Mouse (Mus musculus) T-cell, adult 2 months (primary cell): ENCODE measurements around the gene Htra1.

ENCODE experiments used
- DNase-seq: peaks from one replicate; pipeline ENCODE4 v3.0.0; 2022; ENCODE audit warnings: low spot score

Htra1 gene

DNA sequence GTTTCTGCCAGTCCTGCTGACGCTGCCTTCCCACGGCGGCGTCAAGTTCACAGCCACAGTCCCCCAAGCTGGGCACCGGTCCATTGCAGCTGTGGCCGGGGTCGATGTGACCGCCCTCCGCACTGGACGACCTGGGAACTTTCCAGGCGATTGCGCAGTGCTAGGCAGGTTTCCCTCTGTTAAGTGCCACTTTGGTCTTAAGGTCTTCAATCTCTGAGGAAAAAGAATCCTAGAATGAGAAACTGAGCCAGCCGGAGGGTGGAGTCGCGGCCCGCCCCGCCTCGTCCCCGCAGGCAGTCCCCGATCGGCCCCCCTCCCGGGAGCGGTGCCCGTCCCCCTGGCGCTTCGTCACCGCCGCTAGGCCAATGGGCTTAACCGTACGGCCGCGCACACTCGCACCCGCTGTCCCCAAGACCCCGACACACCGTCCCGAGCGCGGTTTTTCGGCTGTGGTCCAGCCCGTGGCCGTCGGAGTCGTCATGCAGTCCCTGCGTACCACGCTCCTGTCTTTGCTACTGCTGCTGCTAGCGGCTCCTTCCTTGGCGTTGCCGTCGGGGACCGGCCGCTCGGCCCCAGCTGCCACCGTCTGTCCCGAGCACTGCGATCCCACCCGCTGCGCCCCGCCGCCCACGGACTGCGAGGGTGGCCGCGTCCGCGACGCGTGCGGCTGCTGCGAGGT, at the start of gene Htra1:
Gene Htra1 (plus strand): TSS at position 319 of the 679 bp plus-strand sequence.
- no peak for DNase-seq

DNA sequence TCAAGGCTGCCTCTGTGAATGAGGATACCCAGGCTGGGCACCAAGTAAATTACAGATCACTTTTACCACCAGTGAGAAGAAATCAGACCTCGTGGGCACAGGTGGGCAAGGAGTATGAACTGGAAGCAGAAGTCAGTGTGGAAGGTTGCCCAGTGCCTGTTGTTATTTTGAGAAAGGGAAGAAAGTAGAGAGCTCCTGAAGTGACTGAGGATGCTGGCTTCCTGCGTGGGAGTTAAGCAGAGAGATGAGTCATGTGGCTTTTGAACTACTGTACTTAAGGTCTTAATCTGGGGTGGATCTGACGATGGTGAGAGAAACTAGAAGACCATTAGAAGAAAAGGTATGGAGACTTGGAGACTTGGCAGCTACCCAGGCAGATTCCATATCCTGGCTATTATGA, 49.7 kb upstream of the Htra1 start:
- peak; percentile 38 for DNase-seq

DNA sequence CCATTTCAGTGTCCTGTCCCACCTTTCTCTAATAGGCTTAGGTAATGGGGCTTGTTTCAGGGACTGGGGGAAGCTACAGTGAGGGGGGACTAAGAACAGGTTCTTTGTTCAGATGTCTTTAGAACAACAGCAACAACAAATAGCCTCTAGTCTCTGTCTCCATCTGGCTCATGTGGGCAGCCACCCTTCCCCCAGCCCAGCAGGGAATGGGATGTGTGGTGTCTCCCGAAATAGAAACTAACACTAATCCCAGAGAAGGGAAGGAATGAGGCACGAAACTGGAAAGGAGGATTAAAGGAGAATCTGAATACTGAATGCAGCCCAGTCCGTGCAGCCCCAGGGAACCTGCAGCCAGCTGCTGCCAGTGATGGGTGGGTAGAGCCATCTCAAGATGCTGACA, 48.0 kb upstream of the Htra1 start:
- no peak for DNase-seq

DNA sequence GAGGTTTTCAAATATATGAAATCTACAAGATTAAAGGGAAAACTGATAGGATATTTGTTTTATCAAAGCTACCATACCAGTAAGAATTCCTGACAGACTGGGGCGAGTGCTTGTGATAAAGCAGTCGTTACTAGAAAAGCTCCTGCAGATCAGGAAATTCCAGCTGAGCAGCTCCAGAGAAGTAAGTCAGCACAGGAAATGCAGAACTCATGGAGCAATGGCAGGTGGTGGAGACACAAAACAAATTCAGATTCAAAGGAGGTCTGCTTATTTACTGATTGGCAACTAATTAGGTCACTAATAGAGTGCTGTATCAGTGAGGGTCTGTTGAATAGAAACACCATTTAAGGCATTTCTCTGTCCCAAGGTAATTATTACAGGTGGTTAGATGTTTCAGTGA, 45.0 kb upstream of the Htra1 start:
- no peak for DNase-seq

DNA sequence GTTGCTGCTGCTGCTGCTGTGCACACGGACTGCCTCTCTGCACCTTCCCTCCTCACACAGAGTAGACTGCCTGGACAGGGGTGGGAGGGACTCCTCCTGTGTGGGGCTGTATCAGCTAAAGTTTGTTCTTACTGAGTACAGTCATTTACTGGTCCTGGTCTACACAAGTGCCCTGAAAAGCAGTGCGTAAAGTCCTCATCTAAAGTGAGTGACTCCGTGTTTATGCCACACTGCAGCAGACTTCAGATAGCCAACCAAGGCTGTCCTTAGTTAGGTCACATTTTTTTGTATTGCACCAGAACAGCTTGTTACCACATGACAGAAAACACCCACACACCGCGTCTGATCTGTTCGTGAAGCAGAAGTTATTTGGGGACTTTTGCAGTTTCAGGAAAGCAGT, 42.9 kb upstream of the Htra1 start:
- DNase-seq, result peak; percentile 76

DNA sequence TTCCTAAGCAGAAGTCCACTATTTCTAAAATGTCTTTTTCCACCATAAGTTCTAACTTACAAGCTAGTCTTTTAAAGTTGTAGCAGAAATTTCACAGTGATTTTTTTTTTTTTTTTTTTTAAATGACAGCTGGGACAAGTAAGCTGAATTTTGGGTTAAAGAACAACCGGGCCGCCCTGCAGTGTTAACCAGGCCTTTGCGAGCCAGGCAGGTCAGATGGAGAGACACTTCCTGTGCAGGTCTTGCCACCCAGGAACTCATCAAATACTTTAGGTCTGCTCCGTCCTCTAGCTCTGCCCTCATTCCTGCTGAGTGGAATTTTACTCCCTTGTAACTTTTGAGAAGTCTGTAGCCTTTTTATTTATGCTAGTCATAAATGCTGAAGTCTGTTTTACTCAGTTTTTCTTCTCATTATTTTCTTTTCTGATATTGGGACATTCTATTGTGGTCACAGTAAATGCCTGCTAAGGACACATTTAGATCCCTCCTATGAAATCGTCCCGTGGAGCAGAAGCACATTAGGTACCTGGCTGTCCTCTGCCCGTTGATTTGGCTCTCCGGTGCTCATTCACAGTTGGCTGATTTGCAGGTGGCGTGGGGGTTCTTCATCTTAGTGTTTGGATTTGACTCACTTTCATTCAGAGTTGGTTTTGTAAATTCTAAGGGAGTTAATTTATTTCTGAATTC, 40.8 kb upstream of the Htra1 start:
- no peak for DNase-seq

DNA sequence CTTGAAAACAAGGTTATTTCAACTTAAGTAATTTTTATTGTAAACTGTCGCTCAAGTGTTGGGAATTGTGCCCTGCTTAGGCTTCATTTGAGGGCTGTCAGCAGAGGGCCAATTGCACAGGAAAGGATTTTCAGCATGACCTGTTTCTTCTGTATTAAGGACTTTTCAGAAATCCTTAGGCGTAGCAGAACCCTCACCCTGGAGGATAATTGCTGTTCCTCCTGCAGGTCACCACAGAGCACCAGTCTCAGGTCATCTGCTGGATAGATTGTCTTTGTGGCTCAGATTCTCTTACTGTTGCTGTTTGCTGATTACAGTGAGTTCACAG, 40.3 kb upstream of the Htra1 start:
- DNase-seq, result no peak

DNA sequence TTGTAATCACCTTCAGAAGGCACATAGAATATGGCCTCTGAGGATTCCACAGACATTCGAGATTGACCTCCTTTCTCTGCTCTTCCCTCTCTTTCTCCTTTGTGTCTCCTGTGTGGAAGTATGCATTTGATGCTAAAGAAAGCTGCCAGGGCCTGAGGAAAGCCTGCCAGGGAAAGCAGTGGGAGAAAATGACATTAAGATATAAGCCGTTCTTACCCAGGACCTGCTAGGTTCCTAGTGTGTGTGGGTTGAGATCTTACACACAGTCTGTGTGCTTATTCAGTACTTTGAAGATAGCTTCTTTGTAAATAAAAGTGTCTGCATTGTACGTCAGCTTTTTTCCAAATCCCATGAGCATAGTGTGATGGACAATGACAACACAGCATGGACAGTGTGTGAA, 39.8 kb upstream of the Htra1 start:
- no peak for DNase-seq

DNA sequence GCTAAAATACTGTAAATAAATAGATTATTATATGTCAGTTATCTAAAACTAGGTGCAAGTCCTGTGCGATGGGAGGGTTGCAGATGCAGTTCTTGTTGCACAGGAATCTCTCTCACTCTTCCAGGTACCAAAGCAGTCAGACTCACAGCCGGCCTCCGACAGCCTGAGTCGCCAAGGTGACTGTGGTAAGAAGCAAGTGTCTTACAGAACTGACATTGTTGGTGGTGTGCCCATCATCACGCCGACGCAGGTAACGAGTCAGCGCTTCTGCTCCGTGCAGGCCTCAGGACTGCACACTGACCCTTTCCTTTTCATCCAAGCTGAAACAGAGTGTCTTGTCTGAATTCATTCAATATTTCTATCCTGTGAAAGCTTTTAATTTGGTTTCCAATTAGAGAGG, 38.7 kb upstream of the Htra1 start:
- DNase-seq, result no peak

DNA sequence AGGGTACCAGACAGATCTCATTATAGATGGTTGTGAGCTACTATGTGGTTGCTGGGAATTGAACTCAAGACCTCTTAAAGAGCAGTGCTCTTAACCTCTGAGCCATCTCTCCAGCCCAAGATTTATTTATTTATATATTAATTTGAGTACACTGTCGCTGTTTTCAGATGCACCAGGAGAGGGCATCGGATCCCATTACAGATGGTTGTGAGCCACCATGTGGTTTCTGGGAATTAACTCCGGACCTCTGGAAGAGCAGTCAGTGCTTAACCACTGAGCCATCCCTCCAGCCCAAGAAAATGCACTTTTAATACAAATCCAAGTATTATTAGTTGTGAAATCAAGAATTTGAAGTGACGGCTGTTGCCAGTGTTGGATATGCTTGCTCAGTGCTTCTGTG, 37.5 kb upstream of the Htra1 start:
- DNase-seq, result no peak

DNA sequence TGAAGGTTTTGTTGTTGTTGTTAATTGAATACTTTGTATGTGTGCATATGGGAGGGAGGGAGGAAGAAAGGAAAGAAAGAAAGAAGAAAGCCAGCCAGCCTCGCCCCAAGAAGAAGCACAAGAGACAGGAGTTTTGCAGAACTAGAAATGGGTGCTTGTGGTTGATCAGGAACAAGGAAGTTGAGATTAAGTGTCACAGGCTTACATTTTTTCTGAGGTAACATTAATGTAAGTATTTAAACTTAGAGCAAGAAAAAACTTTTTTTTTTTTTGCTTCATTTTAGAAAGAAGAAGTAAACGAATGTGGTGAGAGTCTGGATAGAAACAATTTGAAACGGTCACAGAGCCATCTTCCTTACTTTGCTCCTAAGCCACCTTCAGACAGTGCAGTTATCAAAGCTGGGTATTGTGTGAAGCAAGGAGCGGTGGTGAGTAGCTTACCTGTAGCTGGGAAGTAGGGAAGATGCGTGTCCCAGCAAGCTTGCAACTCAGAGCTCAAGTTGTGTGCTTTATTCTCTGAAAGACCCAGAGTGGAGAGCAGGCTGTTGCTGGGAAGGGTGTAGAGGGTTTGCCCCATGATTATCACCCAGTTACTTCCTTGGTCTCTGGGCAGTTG, 35.6 kb upstream of the Htra1 start:
- DNase-seq, result no peak

DNA sequence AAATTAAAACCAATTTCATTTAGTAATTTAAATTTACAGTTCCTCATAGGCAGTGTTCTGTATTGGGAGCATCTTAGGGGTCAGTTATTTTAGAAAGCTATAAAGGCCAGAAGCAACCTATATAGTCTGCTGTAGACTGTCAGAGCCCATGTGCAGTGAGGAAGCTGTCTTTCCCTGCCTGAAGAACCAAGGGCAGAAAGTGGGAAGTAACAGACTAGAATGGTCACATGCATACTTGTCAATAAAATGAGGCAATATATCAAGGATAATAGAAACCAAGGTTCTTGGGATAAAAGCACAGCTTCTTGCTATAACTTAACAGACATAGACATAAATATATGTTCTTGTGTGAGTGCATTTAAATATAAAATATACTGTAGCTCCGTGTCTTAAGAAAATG, 33.0 kb upstream of the Htra1 start:
- DNase-seq, result no peak

DNA sequence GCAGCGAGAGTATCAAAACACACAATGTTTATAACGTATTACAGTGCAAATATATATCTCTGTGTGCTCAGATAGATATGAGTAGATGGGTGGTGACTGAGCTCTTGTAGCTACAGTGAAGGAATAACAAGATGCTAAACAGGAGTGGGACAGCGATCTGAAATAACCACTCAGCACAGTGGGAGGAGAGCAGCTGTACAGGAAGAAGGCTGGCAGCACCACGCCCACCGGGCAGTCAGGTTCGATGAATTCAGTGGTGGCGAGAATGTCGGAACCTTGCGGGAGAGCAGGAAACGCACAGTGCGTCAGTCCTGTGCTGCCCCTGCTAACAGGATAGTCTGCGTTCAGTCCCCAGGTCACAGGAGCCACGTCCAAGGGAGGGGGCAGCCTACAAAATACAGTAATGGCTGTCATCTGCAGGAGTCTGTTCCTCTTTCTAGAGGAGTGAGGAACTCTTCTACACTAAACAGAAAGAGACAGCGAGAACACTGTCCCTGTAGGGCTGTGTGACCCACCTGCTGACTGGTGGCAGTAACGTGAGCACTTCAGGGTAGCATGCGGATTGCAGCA, 32.3 kb upstream of the Htra1 start:
- peak; percentile 46 for DNase-seq

DNA sequence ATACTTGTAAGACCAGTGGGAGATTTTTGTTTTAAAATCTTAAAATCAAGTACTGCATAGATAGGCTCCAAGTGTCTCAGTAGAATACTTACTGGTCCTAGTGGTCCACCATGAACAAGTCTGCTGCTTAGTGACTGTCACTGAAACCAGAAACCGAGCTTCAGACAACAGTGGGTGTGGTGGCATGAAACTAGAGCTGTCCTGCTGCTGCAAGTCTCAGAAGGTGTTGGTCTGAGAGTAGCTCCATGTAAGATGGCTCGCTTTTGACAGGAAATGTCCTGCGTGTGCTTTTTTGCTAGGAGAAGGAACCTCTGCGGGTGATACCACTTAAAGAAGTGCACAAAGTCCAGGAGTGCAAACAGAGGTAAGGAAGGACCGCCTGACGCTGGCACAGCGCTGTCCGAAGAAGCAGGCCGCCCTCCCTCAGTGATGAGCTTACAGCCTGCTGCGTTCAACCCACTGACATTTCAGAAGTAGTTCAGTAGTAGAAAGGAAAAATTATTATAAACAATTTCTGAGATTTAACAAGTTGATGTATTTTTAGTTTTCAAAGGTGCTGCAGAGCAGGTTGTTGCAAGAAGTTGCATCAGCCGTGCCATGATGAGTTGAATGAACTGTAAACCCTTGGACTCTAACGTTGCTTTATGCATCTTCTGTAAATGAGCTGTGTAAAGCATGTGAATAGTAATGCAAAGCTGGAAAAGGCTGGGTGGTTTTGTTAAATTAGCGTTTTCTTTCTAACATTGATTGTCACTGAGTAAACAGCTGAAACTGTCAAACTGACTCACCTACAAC, 31.1 kb upstream of the Htra1 start:
- DNase-seq, result no peak

DNA sequence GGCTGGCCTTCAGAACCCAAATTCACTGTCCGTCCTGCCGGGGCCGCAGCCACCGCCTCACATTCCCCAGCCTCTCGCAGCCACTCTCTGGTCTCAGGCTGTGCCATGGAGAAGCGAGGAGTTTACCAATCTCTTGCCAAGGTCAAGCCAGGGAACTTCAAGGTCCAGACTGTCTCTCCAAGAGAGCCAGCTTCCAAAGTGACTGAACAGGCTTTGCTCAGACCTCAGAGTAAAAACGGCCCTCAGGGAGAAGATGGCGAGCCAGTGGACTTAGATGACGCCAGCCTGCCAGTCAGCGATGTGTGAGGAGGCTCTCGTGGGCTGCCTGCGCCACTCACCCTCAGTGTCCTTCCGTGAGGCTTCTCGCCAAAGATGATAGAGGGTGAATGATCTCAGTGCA, 25.1 kb upstream of the Htra1 start:
- DNase-seq, result no peak

DNA sequence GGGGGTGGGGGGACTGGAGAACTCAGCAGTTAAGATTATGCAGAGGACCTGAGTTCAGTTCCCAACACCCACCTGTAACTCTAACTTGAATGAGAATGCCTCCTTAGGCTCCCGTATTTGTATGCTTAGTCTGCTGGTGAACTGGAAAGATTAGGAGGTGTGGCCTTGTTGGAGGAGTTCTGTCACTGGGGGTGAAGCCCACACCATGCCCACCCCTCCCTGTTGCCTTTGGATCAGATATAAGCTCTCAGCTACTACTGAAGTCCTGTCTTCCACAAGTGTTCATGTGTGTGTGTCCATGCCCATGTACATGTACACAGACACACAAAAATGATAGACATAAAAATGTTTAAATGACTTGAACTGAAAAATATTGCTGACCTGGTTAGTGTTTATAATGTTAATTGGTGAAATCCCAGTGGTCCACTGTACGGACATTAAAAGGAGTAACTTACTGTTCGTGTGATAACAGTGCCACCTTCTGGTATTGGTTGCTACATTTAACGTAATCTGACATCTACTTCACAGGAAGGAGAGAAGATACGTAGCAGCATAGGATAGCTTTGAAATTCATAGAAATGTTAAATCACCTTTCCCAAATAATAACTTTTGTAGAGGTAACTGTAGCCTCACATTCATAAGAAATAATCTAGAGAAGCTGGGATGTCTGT, 21.1 kb upstream of the Htra1 start:
- no peak for DNase-seq

DNA sequence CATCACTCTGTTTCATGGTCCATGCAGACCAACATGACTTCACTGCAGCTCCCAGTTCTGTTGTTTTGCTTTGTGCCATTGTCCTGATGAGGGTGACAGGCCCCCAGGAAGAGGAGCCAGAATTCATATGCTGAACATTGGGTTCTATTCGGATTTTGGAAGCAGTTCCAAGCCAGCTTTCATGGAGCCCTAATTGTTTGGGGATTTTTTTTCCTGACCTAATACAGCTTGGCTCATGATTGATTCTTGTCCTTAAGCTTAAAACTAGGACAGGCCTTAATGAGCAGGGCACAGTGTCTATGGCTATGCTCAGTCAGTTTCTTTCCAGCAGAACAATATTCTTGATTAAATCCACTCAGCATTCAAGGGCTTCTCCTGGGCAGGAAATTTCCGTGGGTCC, 17.7 kb upstream of the Htra1 start:
- DNase-seq, result no peak

DNA sequence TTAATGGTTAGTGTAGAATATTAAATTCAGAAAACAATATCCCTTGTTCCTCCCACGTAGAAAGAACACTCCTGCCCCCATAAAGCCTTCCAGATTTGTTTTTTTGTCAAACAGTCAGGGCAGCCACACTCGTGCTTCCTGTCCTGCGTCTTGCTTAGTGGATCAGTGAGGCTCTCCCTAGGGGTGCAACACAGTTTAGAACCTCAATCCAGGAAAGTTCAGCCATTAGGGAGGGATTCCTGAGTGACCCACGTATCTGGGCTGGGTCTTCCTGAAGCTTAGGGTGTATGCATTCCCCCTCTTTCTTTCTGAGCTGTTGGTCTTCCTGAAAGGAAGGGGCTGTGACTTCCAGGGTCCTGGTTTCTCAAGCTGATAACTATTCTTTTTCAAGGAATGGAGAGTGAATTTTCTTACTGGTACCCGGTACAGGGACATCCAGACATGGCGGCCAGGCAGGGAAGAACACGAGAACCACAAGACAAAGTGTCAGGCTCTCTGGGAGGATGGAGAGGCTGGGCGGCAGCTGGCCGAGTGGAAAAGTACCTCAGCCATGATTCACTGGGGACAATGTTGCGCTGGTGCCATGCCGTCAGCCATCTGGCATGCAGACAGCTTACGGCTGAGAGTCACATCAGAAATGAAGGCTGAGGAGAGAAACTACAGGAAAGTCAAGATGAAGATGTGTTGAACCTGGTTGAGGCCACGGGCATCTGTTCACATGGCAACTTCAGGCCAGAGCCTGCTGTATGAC, 12.8 kb upstream of the Htra1 start:
- DNase-seq, result no peak

DNA sequence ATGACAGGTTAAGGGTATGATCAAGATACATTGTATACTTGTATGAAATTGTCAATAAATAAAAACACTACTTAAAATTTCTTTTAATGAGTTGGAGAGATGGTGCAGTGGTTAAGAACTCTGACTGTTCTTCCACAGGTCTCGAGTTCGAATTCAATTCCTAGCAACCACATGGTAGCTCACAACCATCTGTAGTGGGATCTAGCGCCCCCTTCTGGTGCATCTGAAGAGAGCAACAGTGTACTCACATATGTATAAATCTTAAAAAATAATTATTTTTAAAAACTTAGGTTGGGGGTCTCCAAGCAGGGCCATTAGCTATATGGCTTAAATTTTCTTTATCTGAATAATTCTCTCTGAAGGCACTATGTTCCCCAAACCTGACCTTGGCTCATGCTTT, 5.5 kb upstream of the Htra1 start:
- no peak for DNase-seq

DNA sequence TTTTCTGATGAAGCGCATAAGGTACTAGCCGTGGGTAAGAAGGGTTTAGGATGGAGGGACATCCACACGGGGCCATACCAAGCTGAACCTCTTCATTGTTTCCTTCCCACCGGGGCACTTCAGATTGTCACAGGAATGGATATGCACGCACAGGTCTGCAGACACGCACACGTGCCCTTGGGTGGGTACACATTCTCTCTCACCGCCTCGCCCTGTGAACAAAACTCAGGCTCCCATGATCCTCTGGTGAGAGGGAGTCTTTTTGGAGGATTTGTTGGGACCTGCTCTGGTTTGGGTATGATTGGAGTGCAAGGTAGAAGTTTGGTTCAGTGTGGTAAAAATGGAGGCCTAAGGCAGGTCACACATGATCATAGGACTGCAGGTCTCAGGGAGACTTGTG, 3.0 kb upstream of the Htra1 start:
- DNase-seq, result no peak

DNA sequence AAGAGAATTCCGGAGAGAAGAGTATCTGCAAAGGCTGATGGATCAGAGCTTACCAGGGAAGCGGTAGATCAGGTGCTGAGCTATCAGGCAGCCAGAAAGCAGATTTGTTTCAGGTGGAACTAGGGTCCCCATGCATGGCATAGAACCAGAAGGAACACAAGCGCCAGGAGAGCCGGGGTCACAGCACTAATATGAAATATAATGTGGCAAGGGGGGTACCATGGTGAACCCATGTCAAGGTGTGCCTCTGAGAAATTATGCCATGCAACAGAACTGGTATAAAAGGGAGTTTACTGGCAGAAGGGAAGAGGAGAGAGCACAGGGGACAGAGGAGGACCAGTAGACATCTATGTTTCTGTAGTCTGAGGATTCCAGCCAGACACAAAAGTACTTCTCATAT, 1.3 kb upstream of the Htra1 start:
- no peak for DNase-seq
